In genomic region chr9:108819495-108819894, GRCm38 (mm10) we compare ENCODE assay signal across 9 mouse cellular contexts. TPM values are rescaled to one million over a fixed set of nuclear protein-coding genes. Genes with fewer than 3 reads are reported as not detected.
DNase-seq lines count a peak whose midpoint lies in the region; ATAC-seq and TF ChIP-seq lines count a peak whose summit lies in the region.
"Had no signal": no experiment of that assay in that cellular context is flagged by ENCODE, and none has a peak within 500 bp of the region (broad histone marks: within the 10 kb centered on the region; RNA-seq: fewer than 3 reads in every experiment).

No protein-coding gene starts in this region.

- TF ChIP-seq CTCF in lung, embryonic 14.5 days (IDR thresholded peaks at IDR 0.05; ENCODE audit: low read depth) = peak; percentile 69

- 52% methylated on average over 3 of the region's 3 CpGs for WGBS in forebrain, embryonic 14.5 days
- 55% methylated on average over 3 of the region's 3 CpGs for WGBS in forebrain, embryonic 15.5 days
- 62% methylated on average over 3 of the region's 3 CpGs for WGBS in midbrain, embryonic 11.5 days
- WGBS in midbrain, embryonic 16.5 days = 65% methylated on average over 3 of the region's 3 CpGs
- 60% methylated on average over 3 of the region's 3 CpGs for WGBS in lung, embryonic 14.5 days

- 0 out of 2 replicates have a peak, but pooled peaks cover 2% of the 10 kb centered on the region for H3K4me1 ChIP-seq in forebrain, embryonic 14.5 days (ENCODE audit: control insufficient read depth, insufficient read depth, low read length)
- peaks cover 8% of the 10 kb centered on the region for H3K4me1 ChIP-seq in forebrain, embryonic 15.5 days
- no peaks in the 10 kb centered on the region for H3K4me1 ChIP-seq in midbrain, embryonic 11.5 days (ENCODE audit: control insufficient read depth, insufficient read depth, low read length)
- H3K4me1 ChIP-seq in midbrain, embryonic 16.5 days (ENCODE audit: control insufficient read depth, insufficient read depth, low read length) = peaks cover 4% of the 10 kb centered on the region; the same call in 1 of the 2 replicates
- no peaks in the 10 kb centered on the region for H3K4me1 ChIP-seq in lung, embryonic 14.5 days (ENCODE audit: insufficient read depth)

- no peak for ATAC-seq in forebrain, embryonic 14.5 days
- no peak for ATAC-seq in forebrain, embryonic 15.5 days (replicated peaks)
- no peak for ATAC-seq in midbrain, embryonic 11.5 days (ENCODE audit: low FRiP score)
- ATAC-seq in midbrain, embryonic 16.5 days = no peak
- ATAC-seq in erythroid progenitor cell, adult 5-6 weeks (replicated peaks; ENCODE audit: low FRiP score, poor library complexity, severe bottlenecking) = peak; percentile 69; the same call in 1 of the 2 replicates
- no peak for ATAC-seq in lung, embryonic 14.5 days (ENCODE audit: insufficient read depth)

- peaks cover 34% of the 10 kb centered on the region for H3K36me3 ChIP-seq in forebrain, embryonic 14.5 days (ENCODE audit: control insufficient read depth, insufficient read depth, low read length)
- H3K36me3 ChIP-seq in forebrain, embryonic 15.5 days = peaks cover 41% of the 10 kb centered on the region
- peaks cover 7% of the 10 kb centered on the region for H3K36me3 ChIP-seq in midbrain, embryonic 11.5 days (ENCODE audit: control insufficient read depth, insufficient read depth, low read length)
- H3K36me3 ChIP-seq in midbrain, embryonic 16.5 days (ENCODE audit: control insufficient read depth, insufficient read depth, low read length) = peaks cover 30% of the 10 kb centered on the region
- H3K36me3 ChIP-seq in lung, embryonic 14.5 days (ENCODE audit: insufficient read depth) = peaks cover 32% of the 10 kb centered on the region

- H3K4me3 ChIP-seq in forebrain, embryonic 14.5 days (ENCODE audit: low read depth, low read length) = no peak overlapping the region
- no peak overlapping the region for H3K4me3 ChIP-seq in forebrain, embryonic 15.5 days
- H3K4me3 ChIP-seq in midbrain, embryonic 11.5 days (ENCODE audit: low read depth, low read length) = no peak overlapping the region
- H3K4me3 ChIP-seq in midbrain, embryonic 16.5 days (ENCODE audit: low read depth, low read length) = no peak overlapping the region
- H3K4me3 ChIP-seq in lung, embryonic 14.5 days (ENCODE audit: low read depth, low read length) = no peak overlapping the region
- H3K4me3 ChIP-seq: neural tube, embryonic 12.5 days had no signal

- peak; percentile 62 for DNase-seq in forebrain, embryonic 14.5 days (ENCODE audit: low spot score)
- peak; percentile 93 for DNase-seq in midbrain, embryonic 11.5 days (ENCODE audit: low spot score, missing footprints)
- DNase-seq in adipocyte (ENCODE audit: low spot score) = peak; percentile 63
- DNase-seq in lung, embryonic 14.5 days = peak; percentile 74
- DNase-seq in thymus, postnatal 36 days = peak; percentile 39 to 56

- H3K27ac ChIP-seq in forebrain, embryonic 14.5 days (ENCODE audit: low read depth, low read length) = no peak overlapping the region
- no peak overlapping the region for H3K27ac ChIP-seq in forebrain, embryonic 15.5 days (replicated peaks)
- H3K27ac ChIP-seq in midbrain, embryonic 11.5 days (ENCODE audit: low read depth, low read length) = no peak overlapping the region
- no peak overlapping the region for H3K27ac ChIP-seq in midbrain, embryonic 16.5 days (ENCODE audit: low read length)
- no peak overlapping the region for H3K27ac ChIP-seq in lung, embryonic 14.5 days (ENCODE audit: low read depth)
- H3K27ac ChIP-seq: neural tube, embryonic 12.5 days had no signal

- no peaks in the 10 kb centered on the region for H3K9me3 ChIP-seq in forebrain, embryonic 14.5 days (replicated peaks; ENCODE audit: control insufficient read depth, low read length)
- H3K9me3 ChIP-seq in forebrain, embryonic 15.5 days = no peaks in the 10 kb centered on the region
- no peaks in the 10 kb centered on the region for H3K9me3 ChIP-seq in midbrain, embryonic 11.5 days (ENCODE audit: control insufficient read depth, low read length)
- no peaks in the 10 kb centered on the region for H3K9me3 ChIP-seq in midbrain, embryonic 16.5 days (replicated peaks; ENCODE audit: control insufficient read depth, low read length, poor library complexity, severe bottlenecking)
- no peaks in the 10 kb centered on the region for H3K9me3 ChIP-seq in lung, embryonic 14.5 days (ENCODE audit: low read depth, low read length)
- H3K9me3 ChIP-seq: neural tube, embryonic 12.5 days had no signal

- no peak overlapping the region for H3K4me2 ChIP-seq in forebrain, embryonic 14.5 days (ENCODE audit: low read length)
- H3K4me2 ChIP-seq in forebrain, embryonic 15.5 days (replicated peaks) = no peak overlapping the region
- no peak overlapping the region for H3K4me2 ChIP-seq in midbrain, embryonic 11.5 days
- H3K4me2 ChIP-seq in midbrain, embryonic 16.5 days (ENCODE audit: low read length) = no peak overlapping the region
- no peak overlapping the region for H3K4me2 ChIP-seq in lung, embryonic 14.5 days
- H3K4me2 ChIP-seq: neural tube, embryonic 12.5 days had no signal

- no peak overlapping the region for H3K9ac ChIP-seq in forebrain, embryonic 14.5 days (ENCODE audit: low read length)
- no peak overlapping the region for H3K9ac ChIP-seq in forebrain, embryonic 15.5 days (replicated peaks)
- H3K9ac ChIP-seq in midbrain, embryonic 11.5 days (ENCODE audit: low read length) = no peak overlapping the region
- H3K9ac ChIP-seq in midbrain, embryonic 16.5 days (ENCODE audit: low read depth, low read length) = no peak overlapping the region
- H3K9ac ChIP-seq in lung, embryonic 14.5 days = no peak overlapping the region
- H3K9ac ChIP-seq: neural tube, embryonic 12.5 days had no signal

- H3K27me3 ChIP-seq in forebrain, embryonic 14.5 days (replicated peaks; ENCODE audit: control insufficient read depth, insufficient read depth, low read length) = peaks cover 9% of the 10 kb centered on the region; the same call in 1 of the 2 replicates
- no peaks in the 10 kb centered on the region; the same call in 1 of the 2 replicates for H3K27me3 ChIP-seq in forebrain, embryonic 15.5 days
- H3K27me3 ChIP-seq in midbrain, embryonic 11.5 days (ENCODE audit: control insufficient read depth, insufficient read depth, low read length) = peaks cover 10% of the 10 kb centered on the region
- H3K27me3 ChIP-seq in midbrain, embryonic 16.5 days (ENCODE audit: control insufficient read depth, insufficient read depth, low read depth, low read length) = no peaks in the 10 kb centered on the region; the same call in 1 of the 2 replicates
- H3K27me3 ChIP-seq in lung, embryonic 14.5 days (ENCODE audit: insufficient read depth, low read length) = peaks cover 15% of the 10 kb centered on the region

RNA-seq across cellular contexts. Expression of gene Celsr3, which starts 6.6 kb away (rescaled TPM):
- 10.7 and 17.6 TPM in 2 replicates for polyA plus RNA-seq in forebrain, embryonic 14.5 days (2014; fragmentation: Nextera tagmentation; extraction: Ambion mirVana)
- 16.7 and 20.0 TPM in 2 replicates for polyA plus RNA-seq in forebrain, embryonic 15.5 days (2015; fragmentation: Nextera tagmentation; extraction: Ambion mirVana)
- polyA plus RNA-seq in midbrain, embryonic 11.5 days (2014; fragmentation: Nextera tagmentation; extraction: Ambion mirVana) = 5.4 and 6.4 TPM in 2 replicates
- 12.7 and 16.4 TPM in 2 replicates for polyA plus RNA-seq in midbrain, embryonic 16.5 days (2015; fragmentation: Nextera tagmentation; extraction: Ambion mirVana)
- 2.9 and 4.3 TPM in 2 replicates for total RNA-seq in erythroid progenitor cell, adult 5-6 weeks (2015; ENCODE audit: low replicate concordance)
- total RNA-seq in erythroid progenitor cell, adult 5-6 weeks (2017; ENCODE audit: low replicate concordance) = 0.51 and 0.61 TPM in 2 replicates
- polyA plus RNA-seq in lung, embryonic 14.5 days (2014; fragmentation: Nextera tagmentation; extraction: Ambion mirVana) = 0.14 and 0.17 TPM in 2 replicates

RNA-seq across cellular contexts. Expression of gene Nckipsd, which starts 11.3 kb away (rescaled TPM):
- polyA plus RNA-seq in forebrain, embryonic 14.5 days (2014; fragmentation: Nextera tagmentation; extraction: Ambion mirVana) = 13.6 and 19.2 TPM in 2 replicates
- 21.1 and 21.2 TPM in 2 replicates for polyA plus RNA-seq in forebrain, embryonic 15.5 days (2015; fragmentation: Nextera tagmentation; extraction: Ambion mirVana)
- polyA plus RNA-seq in midbrain, embryonic 11.5 days (2014; fragmentation: Nextera tagmentation; extraction: Ambion mirVana) = 8.3 and 9.2 TPM in 2 replicates
- polyA plus RNA-seq in midbrain, embryonic 16.5 days (2015; fragmentation: Nextera tagmentation; extraction: Ambion mirVana) = 33.2 and 51.7 TPM in 2 replicates
- 2.9 and 6.1 TPM in 2 replicates for total RNA-seq in erythroid progenitor cell, adult 5-6 weeks (2015; ENCODE audit: low replicate concordance)
- 9.8 and 20.6 TPM in 2 replicates for total RNA-seq in erythroid progenitor cell, adult 5-6 weeks (2017; ENCODE audit: low replicate concordance)
- 11.3 and 14.4 TPM in 2 replicates for polyA plus RNA-seq in lung, embryonic 14.5 days (2014; fragmentation: Nextera tagmentation; extraction: Ambion mirVana)

RNA-seq across cellular contexts. Expression of gene Slc26a6, which starts 33.6 kb away (rescaled TPM):
- polyA plus RNA-seq in forebrain, embryonic 14.5 days (2014; fragmentation: Nextera tagmentation; extraction: Ambion mirVana) = 10.6 and 14.7 TPM in 2 replicates
- polyA plus RNA-seq in forebrain, embryonic 15.5 days (2015; fragmentation: Nextera tagmentation; extraction: Ambion mirVana) = 9.0 and 9.8 TPM in 2 replicates
- polyA plus RNA-seq in midbrain, embryonic 11.5 days (2014; fragmentation: Nextera tagmentation; extraction: Ambion mirVana) = 7.5 and 8.0 TPM in 2 replicates
- 17.5 and 19.0 TPM in 2 replicates for polyA plus RNA-seq in midbrain, embryonic 16.5 days (2015; fragmentation: Nextera tagmentation; extraction: Ambion mirVana)
- not detected in 2 replicates for total RNA-seq in erythroid progenitor cell, adult 5-6 weeks (2015; ENCODE audit: low replicate concordance)
- not detected in 2 replicates for total RNA-seq in erythroid progenitor cell, adult 5-6 weeks (2017; ENCODE audit: low replicate concordance)
- 10.7 and 12.0 TPM in 2 replicates for polyA plus RNA-seq in lung, embryonic 14.5 days (2014; fragmentation: Nextera tagmentation; extraction: Ambion mirVana)

RNA-seq across cellular contexts. Expression of gene Ip6k2, which starts 35.9 kb away (rescaled TPM):
- polyA plus RNA-seq in forebrain, embryonic 14.5 days (2014; fragmentation: Nextera tagmentation; extraction: Ambion mirVana) = 217 and 221 TPM in 2 replicates
- polyA plus RNA-seq in forebrain, embryonic 15.5 days (2015; fragmentation: Nextera tagmentation; extraction: Ambion mirVana) = 206 and 208 TPM in 2 replicates
- polyA plus RNA-seq in midbrain, embryonic 11.5 days (2014; fragmentation: Nextera tagmentation; extraction: Ambion mirVana) = 104 and 109 TPM in 2 replicates
- 199 and 222 TPM in 2 replicates for polyA plus RNA-seq in midbrain, embryonic 16.5 days (2015; fragmentation: Nextera tagmentation; extraction: Ambion mirVana)
- total RNA-seq in erythroid progenitor cell, adult 5-6 weeks (2015; ENCODE audit: low replicate concordance) = 16.2 and 32.7 TPM in 2 replicates
- total RNA-seq in erythroid progenitor cell, adult 5-6 weeks (2017; ENCODE audit: low replicate concordance) = 32.5 and 80.9 TPM in 2 replicates
- 88.1 and 90.4 TPM in 2 replicates for polyA plus RNA-seq in lung, embryonic 14.5 days (2014; fragmentation: Nextera tagmentation; extraction: Ambion mirVana)
